Mouse (Mus musculus) limb, embryonic 14.5 days (tissue): ENCODE measurements at regions not wholly inside any gene's neighbourhood (a gene's known extent, or its start where the extent isn't known, plus 50 kb on each side); places are given as distances from the start of the nearest gene placed in this dataset.
A peak's percentile ranks its signal among the peaks of the same experiment; 100 is the strongest.

Experiments
- ATAC-seq: fragments of 200-750 bp; cut with Nextera tagmentation; 2 replicates; pipeline ENCODE4 v1.8.0; 2017; ENCODE audit warnings: low read depth, moderate number of reproducible peaks, moderate TSS enrichment; ENCODE audit not compliant: low FRiP score
- DNase-seq: peaks from one replicate; pipeline ENCODE4 v3.0.0-alpha.2; 2015; ENCODE audit warnings: low spot score
- H3K27ac ChIP-seq: fragments of 300-500 bp; sonication (generic); replicated peaks from 2 replicates; pipeline ENCODE4 v1.5.1; 2014; ENCODE audit warnings: low read depth, mild to moderate bottlenecking, low read length, moderate library complexity, mixed read lengths
- H3K27me3 ChIP-seq: fragments of 300-500 bp; sonication (generic); 2 replicates; pipeline ENCODE4 v1.6.1; 2014; ENCODE audit warnings: low read length, mixed read lengths; ENCODE audit not compliant: control insufficient read depth, insufficient read depth
- H3K36me3 ChIP-seq: fragments of 300-500 bp; sonication (generic); 2 replicates; pipeline ENCODE4 v1.6.1; 2014; ENCODE audit warnings: mild to moderate bottlenecking, low read length, moderate library complexity, mixed read lengths; ENCODE audit not compliant: control insufficient read depth, insufficient read depth
- H3K4me1 ChIP-seq: fragments of 300-500 bp; sonication (generic); 2 replicates; pipeline ENCODE4 v1.6.1; 2014; ENCODE audit warnings: antibody characterized with exemption, low read length, mixed read lengths; ENCODE audit not compliant: control insufficient read depth, insufficient read depth
- H3K4me2 ChIP-seq: fragments of 300-500 bp; sonication (generic); replicated peaks from 2 replicates; pipeline ENCODE4 v1.6.1; 2014; ENCODE audit warnings: low read depth, mild to moderate bottlenecking, low read length, moderate library complexity; ENCODE audit not compliant: severe bottlenecking
- H3K4me3 ChIP-seq: fragments of 300-500 bp; sonication (generic); replicated peaks from 2 replicates; pipeline ENCODE4 v1.5.1; 2014; ENCODE audit warnings: low read length
- H3K9ac ChIP-seq: fragments of 300-500 bp; sonication (generic); 2 replicates; pipeline ENCODE4 v1.6.1; 2014; ENCODE audit warnings: mild to moderate bottlenecking, low read depth, low read length, moderate library complexity; ENCODE audit not compliant: severe bottlenecking
- H3K9me3 ChIP-seq: fragments of 300-500 bp; sonication (generic); 2 replicates; pipeline ENCODE4 v1.6.1; 2016; ENCODE audit warnings: low read length; ENCODE audit not compliant: control insufficient read depth
- POLR2A ChIP-seq: fragments of 200-500 bp; IDR thresholded peaks from 2 replicates; pipeline ENCODE4 v1.8.0; 2012; ENCODE audit warnings: inconsistent platforms, mild to moderate bottlenecking, moderate library complexity, borderline replicate concordance; ENCODE audit not compliant: insufficient read depth, insufficient read length; ENCODE audit errors: extremely low read depth
- WGBS: fragments of 180-500 bp; shearing (Covaris S2); extraction: QIAGEN DNeasy Blood & Tissue Kit; methylation state at CpG from one replicate; pipeline ENCODE4 v1.1.7; 2014; 5-methylcytosine and 5-hydroxymethylcytosine counted together

DNA sequence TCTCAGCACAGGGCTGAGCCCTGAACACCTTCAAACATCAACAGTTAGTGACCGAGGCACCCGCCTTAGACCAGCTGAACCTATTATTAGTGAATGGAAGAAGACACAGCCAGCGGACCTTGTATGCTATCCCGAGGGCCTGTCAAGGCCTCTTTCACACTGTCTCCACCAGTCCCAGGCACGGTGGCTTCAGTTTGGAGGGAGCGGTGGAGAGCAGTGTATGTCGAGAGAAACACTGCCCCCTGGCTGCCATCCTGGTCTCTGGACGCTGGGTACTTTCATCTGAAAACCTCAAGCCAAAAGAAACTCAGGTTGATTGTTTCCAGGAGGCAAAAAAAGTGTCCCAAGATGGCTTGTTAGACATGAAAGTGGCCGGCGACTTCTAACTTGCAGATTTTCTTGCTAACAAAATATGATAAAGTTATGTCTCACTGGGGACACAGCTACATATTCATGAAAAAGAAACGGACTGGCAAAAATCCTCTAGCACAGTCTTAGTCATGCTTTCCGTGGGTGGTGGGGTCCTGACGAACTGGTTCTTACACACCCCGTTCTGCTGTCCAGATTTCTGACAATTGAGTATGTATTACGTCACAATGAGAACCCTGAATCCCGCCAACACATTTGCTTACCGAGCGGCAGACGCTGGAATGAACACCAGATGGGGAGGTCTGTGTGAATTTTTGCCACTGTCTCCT lies 57.2 kb upstream of the Igfbp7 start:
- no peaks in the 10 kb centered on the region for H3K9me3 ChIP-seq
- no peaks in the 10 kb centered on the region for H3K36me3 ChIP-seq
- ATAC-seq: 0 out of 2 replicates have a peak, but pooled peaks have one; percentile 27
- no peak for TF ChIP-seq POLR2A
- H3K9ac ChIP-seq: no peak overlapping the region
- H3K4me2 ChIP-seq: no peak overlapping the region
- peak; percentile 57 for DNase-seq
- 39% methylated on average over 19 of the region's 19 CpGs for WGBS
- no peaks in the 10 kb centered on the region for H3K27me3 ChIP-seq
- H3K27ac ChIP-seq: no peak overlapping the region
- H3K4me3 ChIP-seq: no peak overlapping the region
- no peaks in the 10 kb centered on the region for H3K4me1 ChIP-seq

- peak overlapping the region; percentile 49 for H3K4me2 ChIP-seq
- H3K9ac ChIP-seq: peak overlapping the region; percentile 52
- DNase-seq (peak; percentile 93), ATAC-seq (peak; percentile 85)
- H3K27me3 ChIP-seq: no peaks in the 10 kb centered on the region
- H3K36me3 ChIP-seq: no peaks in the 10 kb centered on the region
- H3K9me3 ChIP-seq: no peaks in the 10 kb centered on the region
- peak overlapping the region; percentile 55 for H3K27ac ChIP-seq
- no peaks in the 10 kb centered on the region for H3K4me1 ChIP-seq
- no peak for TF ChIP-seq POLR2A
- WGBS: 2% methylated on average over 29 of the region's 29 CpGs
- peak overlapping the region; percentile 46 for H3K4me3 ChIP-seq
Observed at GRCm38 (mm10) chr5:77459896-77460717, 52.3 kb upstream of the Igfbp7 start.
